Mouse (Mus musculus) olfactory bulb, adult 2 months (tissue): ENCODE results near the gene Faf1. TPM values are rescaled to one million over a fixed set of nuclear protein-coding genes. Genes with fewer than 3 reads are reported as not detected.

Experiments
- H3K27ac ChIP-seq: fragments of 200-500 bp; 2 replicates; pipeline ENCODE4 v1.5.1; 2012; ENCODE audit warnings: low read depth, low read length; ENCODE audit not compliant: insufficient read depth
- H3K4me1 ChIP-seq: fragments of 200-500 bp; 2 replicates; pipeline ENCODE4 v1.6.1; 2012; ENCODE audit warnings: low read length; ENCODE audit not compliant: control insufficient read depth, insufficient read depth
- H3K4me3 ChIP-seq: fragments of 200-500 bp; 2 replicates; pipeline ENCODE4 v1.5.1; 2012; ENCODE audit warnings: mild to moderate bottlenecking, low read depth, low read length, moderate library complexity; ENCODE audit not compliant: insufficient read depth
- CTCF ChIP-seq: fragments of 200-500 bp; IDR thresholded peaks from 2 replicates; pipeline ENCODE4 v1.5.1; 2012; ENCODE audit warnings: low read depth, mild to moderate bottlenecking, low read length, moderate library complexity; ENCODE audit not compliant: insufficient read depth
- POLR2A ChIP-seq: fragments of 200-500 bp; IDR thresholded peaks from 2 replicates; pipeline ENCODE4 v1.6.1; 2012; ENCODE audit warnings: mild to moderate bottlenecking, low read depth, low read length, moderate library complexity; ENCODE audit not compliant: insufficient read depth
- WGBS: fragments of 180-500 bp; shearing (Covaris S2); methylation state at CpG from one replicate; pipeline ENCODE4 v1.1.7; 2018; 5-methylcytosine and 5-hydroxymethylcytosine counted together
- polyA plus RNA-seq: library from polyadenylated mRNA; stranded (reverse); fragments of >200 nt; gene quantifications from 2 replicates; pipeline ENCODE4 v1.2.4, GENCODE M21; 2012; ENCODE audit warnings: low replicate concordance; ENCODE audit not compliant: missing spikeins, insufficient read depth, insufficient read length

The Faf1 gene
- not detected in 2 replicates for polyA plus RNA-seq

DNA sequence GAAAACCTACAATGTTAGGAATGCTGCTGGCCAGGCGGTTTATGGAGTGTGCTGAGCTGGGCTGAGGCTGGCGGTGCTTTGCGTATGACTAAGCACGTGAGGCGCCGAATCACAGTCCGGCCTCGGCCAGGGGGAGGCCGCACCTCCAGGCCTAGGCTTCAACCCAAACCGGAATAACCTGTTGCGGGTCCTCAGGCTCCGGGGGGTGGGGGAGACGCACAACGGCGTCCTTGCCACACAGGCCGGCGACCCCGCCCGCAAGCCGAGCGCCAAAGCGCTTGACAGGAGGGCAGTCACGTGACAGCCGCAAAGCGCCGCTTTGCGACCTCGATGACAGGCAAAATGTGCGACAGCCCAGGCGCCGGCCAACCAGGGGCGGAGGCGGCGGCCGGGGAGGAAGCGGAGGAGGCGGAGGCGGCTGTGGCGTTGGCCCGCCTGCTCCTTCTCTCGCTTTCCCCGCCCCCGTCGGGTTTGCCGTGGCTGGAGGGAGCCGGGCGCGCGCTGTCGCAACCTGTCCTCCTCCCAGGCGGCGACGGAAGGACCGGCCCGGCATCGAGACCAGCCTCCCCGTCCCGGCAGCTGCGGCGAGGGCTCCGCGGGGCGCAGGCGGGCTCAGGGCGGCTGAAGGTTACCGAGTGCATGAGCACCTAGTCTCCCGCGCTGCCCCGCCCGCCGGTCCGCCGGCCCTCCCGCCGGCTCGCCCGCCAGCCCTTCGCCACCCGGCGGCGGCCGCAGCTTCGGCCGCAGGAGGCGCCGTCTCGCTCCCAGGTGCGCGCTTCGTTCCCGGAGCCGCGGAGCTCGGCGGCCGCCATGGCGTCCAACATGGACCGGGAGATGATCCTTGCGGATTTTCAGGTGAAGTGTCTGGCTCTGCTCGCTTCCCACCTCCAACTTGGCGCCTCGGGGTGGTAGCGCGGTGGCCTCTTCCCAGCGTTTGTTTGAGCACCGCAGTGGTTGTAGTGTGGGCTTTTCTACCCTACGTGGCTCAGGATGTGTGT is at the start of gene Faf1:
Faf1 (plus strand) TSS at position 371 of the 998 bp plus-strand sequence.
- Histone ChIP-seq H3K4me3 (peak within 1 kb of the TSS; percentile 77), H3K4me1 (no peaks in the 10 kb centered on the region), H3K27ac (peak within 1 kb of the TSS; percentile 81)
- WGBS: under 1% methylated on average over 104 of the region's 107 CpGs
- TF ChIP-seq POLR2A: peak; percentile 97
- peak; percentile 26; the same call in 1 of the 2 replicates for TF ChIP-seq CTCF

DNA sequence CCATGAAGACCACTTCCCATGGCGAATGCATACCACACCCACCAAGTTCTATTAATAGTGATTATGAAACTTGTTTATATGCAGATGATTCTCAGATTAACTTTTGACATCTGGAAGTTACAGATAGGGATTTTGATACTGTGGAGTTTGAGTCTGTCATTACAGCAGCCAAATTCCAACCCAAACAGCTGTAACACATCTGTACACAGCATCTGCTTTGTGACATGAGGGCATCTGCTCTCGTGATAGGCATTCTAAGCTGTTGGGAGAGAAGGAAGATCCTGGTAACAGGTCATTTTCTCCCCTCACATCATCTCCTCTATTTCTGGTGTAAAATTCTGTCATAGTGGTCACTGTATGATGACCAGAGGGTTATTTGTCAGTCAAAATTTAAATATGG is 46.2 kb upstream of the Faf1 start:
- TF ChIP-seq POLR2A: no peak
- Histone ChIP-seq H3K4me1 (no peaks in the 10 kb centered on the region), H3K4me3 (no peak overlapping the region), H3K27ac (no peak overlapping the region)
- WGBS: 70% methylated on average over 2 of the region's 2 CpGs

DNA sequence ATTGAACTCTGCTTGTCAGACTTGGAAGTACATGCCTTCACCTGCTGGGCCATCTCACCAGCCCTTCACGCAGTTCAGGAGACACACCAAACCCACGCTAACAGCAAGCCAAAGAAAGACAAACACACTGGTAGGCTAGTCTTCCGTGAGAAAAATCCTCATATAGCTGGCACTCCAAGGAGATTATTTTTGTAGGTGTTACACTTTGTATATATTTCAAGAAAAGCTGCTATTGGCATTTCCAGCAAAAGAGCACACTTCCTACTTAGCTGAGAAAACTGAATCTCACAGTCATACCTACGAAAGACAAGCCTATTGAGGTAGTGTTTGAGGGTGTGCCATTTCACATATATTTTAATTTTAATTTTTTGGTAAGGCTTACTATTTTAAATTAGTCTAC is 45.4 kb upstream of the Faf1 start:
- Histone ChIP-seq H3K4me1 (no peaks in the 10 kb centered on the region), H3K27ac (no peak overlapping the region), H3K4me3 (no peak overlapping the region)
- 90% methylated on average over 4 of the region's 4 CpGs for WGBS
- TF ChIP-seq CTCF (no peak), POLR2A (no peak)

DNA sequence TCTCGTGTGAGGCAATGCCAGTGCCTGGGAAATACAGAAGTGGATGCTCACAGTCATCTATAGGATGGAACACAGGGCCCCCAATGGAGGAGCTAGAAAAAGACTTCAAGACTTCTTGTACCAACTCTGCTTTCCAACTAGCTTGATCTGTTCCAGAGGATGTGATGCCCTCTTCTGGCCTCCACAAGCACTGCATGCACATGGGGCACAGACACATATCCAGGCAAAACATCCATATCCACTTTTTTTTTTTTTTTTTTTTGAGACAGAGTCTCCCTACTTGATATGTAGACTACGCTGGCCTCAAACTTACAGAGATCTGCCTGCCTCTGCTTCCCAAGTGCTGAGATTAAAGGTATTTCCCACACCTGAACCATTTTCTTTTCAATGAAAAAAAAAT is 41.4 kb upstream of the Faf1 start:
- no peaks in the 10 kb centered on the region for H3K4me1 ChIP-seq
- H3K4me3 ChIP-seq: no peak overlapping the region
- TF ChIP-seq CTCF: no peak
- TF ChIP-seq POLR2A: no peak
- H3K27ac ChIP-seq: no peak overlapping the region
- WGBS: 97% methylated on average over 2 of the region's 2 CpGs

DNA sequence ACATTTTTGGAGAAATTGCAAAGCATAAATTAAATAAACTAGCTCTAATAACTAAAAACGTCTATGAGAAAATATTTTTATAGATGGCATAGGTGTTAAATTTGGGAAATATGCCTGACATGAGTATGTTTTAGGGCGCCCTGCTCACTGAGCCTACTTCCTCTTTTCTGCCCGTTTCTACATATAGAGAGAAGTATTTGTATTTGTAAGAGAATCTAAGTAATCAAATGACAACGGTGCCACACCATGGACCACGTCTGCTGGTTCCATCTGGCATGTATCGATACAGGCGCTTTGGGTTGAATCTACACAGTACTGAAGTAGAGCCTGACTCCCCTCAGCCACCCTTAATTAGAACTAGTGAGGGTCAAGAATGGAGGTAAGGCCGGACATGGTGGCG is 37.0 kb upstream of the Faf1 start:
- Histone ChIP-seq H3K27ac (no peak overlapping the region), H3K4me1 (no peaks in the 10 kb centered on the region), H3K4me3 (no peak overlapping the region)
- no peak for TF ChIP-seq POLR2A
- no peak for TF ChIP-seq CTCF
- WGBS: 92% methylated on average over 9 of the region's 9 CpGs

DNA sequence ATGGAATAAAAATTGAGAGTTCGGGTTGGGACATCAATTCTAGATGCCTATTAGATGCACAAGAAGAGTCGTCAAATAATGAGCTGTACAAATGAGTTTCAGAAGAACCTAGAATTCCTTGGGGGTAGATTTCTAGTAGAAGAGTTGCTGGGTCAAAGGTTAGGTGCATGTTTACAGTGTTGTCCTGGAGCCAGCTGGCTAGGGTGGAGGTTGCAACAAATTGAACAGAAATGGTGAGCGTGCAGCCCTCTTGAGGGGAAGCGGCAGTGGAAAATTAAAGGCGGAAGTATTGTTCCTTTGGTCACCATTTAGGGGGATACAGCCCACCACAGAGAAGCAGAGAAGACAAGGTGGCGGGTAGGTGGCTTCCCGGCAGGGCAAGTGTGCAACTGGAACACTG is 36.2 kb upstream of the Faf1 start:
- TF ChIP-seq CTCF (no peak), POLR2A (no peak)
- WGBS: 94% methylated on average over 7 of the region's 7 CpGs
- Histone ChIP-seq H3K4me3 (no peak overlapping the region), H3K4me1 (no peaks in the 10 kb centered on the region), H3K27ac (no peak overlapping the region)

DNA sequence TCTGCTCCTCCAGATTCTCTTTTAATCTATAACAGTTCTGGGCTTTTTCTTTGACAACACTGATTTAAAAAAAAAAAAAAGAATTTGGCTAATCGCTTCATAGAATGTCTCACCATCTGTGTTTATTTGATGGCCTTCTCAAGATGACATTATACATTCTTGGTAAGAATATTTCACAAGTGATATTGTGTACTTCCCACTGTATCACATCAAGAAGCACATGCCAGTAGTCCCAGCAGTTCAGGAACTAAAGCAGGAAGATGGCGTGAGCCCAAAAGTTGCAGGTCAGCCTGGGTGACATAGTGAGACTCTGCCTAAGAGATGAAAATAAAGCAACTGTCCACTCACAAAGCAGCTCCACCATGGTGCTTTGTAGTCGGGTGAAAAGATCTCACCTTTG is 34.9 kb upstream of the Faf1 start:
- WGBS: 83% methylated on average over 3 of the region's 3 CpGs
- Histone ChIP-seq H3K27ac (no peak overlapping the region), H3K4me1 (no peaks in the 10 kb centered on the region), H3K4me3 (no peak overlapping the region)
- TF ChIP-seq POLR2A (no peak), CTCF (no peak)

DNA sequence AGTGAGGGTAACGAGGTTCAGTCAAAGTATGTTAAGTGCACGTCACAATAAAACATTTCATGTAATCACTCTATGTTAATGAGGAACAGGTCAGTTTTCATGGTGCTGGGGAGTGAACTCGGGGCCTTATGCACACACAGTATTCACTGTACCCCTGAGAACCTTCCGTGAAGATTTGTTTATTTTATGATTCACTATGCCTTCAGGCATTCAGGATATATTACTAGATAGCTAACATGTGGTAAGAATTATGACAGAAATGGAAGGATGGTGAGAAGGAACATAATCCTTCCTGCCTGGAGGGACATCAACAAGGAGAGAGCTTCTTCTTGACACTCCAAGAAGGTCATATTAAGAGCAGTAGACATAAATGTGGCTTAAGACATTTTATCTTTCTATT is 29.1 kb upstream of the Faf1 start:
- Histone ChIP-seq H3K27ac (no peak overlapping the region), H3K4me3 (no peak overlapping the region), H3K4me1 (no peaks in the 10 kb centered on the region)
- WGBS: 73% methylated on average over 4 of the region's 4 CpGs
- TF ChIP-seq POLR2A (no peak), CTCF (no peak)

DNA sequence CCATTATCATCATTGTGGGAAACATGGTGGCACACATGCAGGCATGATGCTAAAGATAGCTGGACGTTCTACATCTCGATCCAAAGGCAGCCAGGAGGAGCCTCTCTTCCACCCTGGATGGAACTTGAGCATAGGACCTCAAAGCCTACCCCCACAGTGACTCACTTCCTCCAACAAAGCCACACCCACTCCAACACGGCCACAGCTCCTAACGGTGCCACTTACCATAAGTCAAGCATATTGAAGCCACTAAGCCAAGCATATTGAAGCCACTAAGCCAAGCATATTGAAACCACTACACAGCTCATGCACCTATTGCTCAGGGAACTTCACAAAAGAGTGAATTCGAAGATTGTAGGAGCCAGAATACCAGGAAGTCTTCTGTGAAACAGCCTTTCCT is 27.1 kb upstream of the Faf1 start:
- Histone ChIP-seq H3K27ac (no peak overlapping the region), H3K4me3 (no peak overlapping the region), H3K4me1 (no peaks in the 10 kb centered on the region)
- TF ChIP-seq CTCF (no peak), POLR2A (no peak)
- WGBS: 91% methylated on average over 5 of the region's 5 CpGs
